Mouse (Mus musculus): Measurements from ENCODE around the gene Cryba4.

The Cryba4 gene

GRCm38 (mm10) chr5:112266011-112266777, 13.9 kb upstream of the Cryba4 start:
- no peak for DNase-seq (ENCODE audit: low read depth, low spot score)

GRCm38 (mm10) chr5:112265515-112265914, 13.2 kb upstream of the Cryba4 start:
- peak; percentile 46 for DNase-seq (ENCODE audit: low read depth, low spot score)

GRCm38 (mm10) chr5:112265110-112265509, 12.8 kb upstream of the Cryba4 start:
- no peak for DNase-seq (ENCODE audit: low read depth, low spot score)

DNA sequence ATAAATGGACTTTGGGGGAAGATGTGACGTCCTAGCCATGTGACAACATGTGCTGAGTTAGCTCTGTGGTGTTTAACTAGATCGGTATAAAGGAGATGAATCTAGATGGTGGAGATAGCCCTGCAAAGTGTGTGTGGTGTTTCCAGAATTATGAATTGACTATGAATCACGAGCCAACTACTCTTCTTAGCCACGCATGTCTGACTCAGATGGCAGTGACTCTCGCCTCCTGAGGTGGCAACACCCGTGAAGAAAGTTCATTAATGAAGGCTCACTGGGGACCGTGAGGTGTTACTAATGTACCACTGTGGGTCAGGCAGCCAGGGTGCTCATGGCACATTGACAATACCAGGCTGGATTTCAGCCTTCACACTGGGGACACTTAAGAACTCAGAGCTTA, 11.8 kb upstream of the Cryba4 start:
- no peak for DNase-seq (ENCODE audit: low read depth, low spot score)

DNA sequence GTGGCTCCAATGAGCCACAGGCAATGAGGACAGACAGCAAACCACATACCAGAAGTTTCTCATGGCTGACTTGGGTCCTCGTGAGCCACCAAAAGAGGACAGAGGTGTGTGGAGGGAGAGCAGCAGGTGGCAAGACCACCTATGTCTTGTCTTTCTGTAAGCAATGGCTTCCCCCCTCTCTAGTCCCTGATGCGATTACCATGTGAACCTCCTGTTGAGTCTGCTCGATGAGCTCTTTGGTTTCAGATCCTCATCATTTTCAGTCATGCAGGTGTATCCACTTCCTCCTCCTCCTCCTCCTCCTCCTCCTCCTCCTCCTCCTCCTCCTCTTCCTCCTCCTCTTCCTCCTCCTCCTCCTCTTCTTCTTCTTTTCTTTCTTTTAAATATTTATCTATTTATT, 8.5 kb upstream of the Cryba4 start:
- no peak for DNase-seq (ENCODE audit: low read depth, low spot score)

DNA sequence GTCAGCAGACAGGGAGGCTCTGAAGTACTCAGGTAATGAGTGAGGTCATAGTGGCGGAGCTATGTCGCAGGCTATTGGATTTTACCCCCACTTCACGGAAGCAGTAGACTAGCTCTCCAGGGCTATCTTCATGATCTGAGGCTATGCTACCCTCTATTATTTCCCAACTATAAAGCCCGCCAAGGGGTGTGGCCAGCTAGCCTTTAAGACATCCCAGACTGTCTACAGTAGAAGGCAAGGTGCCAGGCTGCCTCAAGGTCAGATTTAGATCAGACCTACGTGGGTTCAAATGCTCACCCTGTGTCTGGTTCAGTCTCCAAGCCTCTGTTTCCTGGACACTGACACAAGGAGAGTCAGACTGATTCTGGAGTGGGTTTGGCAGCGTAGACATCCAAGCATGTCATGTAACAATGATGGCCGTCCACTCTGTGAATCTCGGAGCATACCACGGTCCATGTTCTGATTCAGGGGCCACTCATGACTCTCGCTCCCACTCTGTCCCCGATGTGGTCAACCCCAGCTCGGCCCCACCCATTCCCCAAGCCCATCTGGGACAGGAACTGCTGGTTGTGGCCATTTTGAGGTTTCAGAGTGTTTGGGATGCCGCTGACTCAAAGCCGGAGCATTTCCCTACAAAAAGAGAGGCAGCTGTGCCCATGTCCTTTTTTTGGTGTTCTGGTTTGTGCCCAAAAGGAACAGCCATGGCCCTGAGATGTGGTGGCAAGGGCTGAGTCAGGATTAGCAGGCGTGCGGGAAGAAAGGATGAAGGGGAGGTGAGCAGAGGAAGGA, 7.7 kb upstream of the Cryba4 start:
- no peak for DNase-seq (ENCODE audit: low read depth, low spot score)

- no peak for DNase-seq (ENCODE audit: low read depth, low spot score)
Measured at GRCm38 (mm10) chr5:112257896-112258295, 5.6 kb upstream of the Cryba4 start.

DNA sequence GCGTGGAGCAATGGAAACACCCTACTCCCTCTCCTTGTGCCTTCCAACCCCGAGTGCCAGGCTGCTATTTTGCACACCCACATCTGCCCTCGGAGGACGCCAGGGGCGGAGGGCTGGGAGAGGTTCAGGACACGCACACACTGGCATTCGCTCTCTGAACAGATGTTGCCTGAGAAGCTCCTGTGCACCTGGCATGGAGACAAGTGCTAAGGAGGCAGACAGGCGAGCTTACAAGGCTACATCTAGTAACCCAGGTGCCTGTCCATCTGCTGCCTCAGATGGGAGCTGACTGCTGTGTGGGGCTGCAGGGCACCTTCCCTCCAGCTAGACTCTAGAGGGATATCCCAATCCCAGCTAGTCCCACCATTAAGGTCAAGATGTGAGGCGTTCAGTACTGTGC, 4.1 kb upstream of the Cryba4 start:
- no peak for DNase-seq (ENCODE audit: low read depth, low spot score)

- DNase-seq (ENCODE audit: low read depth, low spot score) = no peak
Measured at GRCm38 (mm10) chr5:112255426-112255825, 3.1 kb upstream of the Cryba4 start, which contains the start of gene Crybb1. Crybb1 (plus strand) TSS chr5:112255815.

- DNase-seq (ENCODE audit: low read depth, low spot score) = no peak
Measured at GRCm38 (mm10) chr5:112254282-112254806, 2.0 kb upstream of the Cryba4 start.

DNA sequence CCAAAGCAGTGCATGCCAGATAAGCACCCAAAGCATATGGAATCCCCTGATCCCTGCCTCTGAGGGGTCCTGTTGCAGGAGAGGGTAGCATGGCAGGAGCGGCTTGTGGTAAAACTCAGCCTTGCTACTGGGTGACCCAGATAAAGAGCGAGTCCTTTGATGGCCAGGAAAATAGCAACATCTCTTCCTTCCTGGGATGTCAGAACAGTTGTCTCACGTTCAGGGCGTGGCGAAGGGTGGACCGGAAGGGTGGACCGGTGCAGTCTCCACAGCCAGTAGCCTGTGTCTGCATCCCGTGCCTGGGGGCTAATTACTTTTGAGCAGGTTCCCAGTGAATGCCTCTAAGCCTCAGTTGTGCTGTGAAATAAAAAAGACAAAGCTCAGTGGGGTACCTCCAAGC, 851 bp upstream of the Cryba4 start:
- no peak for DNase-seq (ENCODE audit: low read depth, low spot score)

- no peak for DNase-seq (ENCODE audit: low read depth, low spot score)
Measured at GRCm38 (mm10) chr5:112249106-112249505, 3.2 kb downstream of the Cryba4 start.

DNA sequence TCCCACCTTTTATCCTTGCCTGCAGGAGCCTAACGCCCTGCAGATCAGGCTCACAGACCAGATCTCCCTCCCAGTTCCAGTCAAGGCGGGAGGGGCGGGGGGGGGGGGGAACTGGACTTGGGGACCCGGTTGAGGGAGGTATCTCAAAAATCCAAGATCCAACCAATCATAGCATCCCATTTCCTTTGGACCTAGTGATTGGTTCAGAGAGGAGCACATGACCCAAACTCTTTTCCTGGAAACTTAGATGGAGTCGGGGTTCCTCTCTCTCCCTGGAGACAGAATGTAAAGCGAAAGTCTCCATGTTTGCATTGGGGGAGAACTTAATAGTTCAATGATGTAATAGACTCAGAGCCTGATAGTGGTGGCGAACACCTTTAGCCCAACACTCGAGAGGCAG, 4.9 kb downstream of the Cryba4 start:
- no peak for DNase-seq (ENCODE audit: low read depth, low spot score)

DNA sequence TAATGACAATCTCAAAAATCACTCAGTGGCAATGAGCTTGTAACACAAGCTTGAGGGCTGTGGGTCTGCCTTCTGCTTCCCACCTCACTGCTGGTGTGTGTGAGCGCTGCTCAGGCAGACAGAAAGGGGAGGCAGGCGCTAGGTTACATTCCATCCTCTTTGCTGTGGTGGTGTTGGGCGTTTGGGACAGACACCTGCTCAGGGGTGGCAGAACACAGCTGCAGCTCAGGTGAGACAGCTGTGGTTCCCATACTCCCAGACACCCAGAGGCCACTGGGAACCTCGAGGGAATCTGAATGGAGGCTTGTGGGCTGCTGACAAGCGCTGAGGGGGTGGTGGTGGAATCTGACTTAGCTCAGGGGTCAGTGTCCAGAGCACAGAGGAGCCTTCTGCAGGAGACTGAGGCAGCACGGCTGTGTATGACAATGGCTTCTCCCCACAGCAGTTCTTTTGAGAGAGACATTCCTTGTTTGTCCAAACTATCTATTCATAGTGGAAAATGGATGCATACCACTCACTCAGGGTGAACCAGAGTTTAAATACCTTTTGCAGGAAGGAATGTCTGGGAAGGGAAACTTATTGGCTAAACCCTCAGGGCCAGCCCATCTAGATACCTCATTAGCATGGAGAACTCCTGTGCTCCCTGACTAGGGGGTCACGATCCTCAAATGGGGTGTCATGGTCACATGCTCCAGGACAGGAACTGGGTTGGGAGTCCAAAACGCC, 7.3 kb downstream of the Cryba4 start:
- no peak for DNase-seq (ENCODE audit: low read depth, low spot score)

DNA sequence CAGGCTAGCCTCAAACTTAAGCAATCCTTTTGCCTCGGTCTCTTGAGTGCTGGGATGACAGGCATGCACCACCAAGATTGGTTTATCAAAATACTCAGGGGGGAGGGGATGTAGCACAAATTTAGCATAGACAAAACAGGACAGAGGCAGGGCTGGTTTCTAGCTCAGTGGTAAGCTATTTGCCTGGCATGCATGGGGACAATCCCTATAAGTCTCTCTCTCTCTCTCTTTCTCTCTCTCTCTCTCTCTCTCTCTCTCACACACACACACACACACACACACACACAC, 8.1 kb downstream of the Cryba4 start:
- DNase-seq (ENCODE audit: low read depth, low spot score) = no peak

DNA sequence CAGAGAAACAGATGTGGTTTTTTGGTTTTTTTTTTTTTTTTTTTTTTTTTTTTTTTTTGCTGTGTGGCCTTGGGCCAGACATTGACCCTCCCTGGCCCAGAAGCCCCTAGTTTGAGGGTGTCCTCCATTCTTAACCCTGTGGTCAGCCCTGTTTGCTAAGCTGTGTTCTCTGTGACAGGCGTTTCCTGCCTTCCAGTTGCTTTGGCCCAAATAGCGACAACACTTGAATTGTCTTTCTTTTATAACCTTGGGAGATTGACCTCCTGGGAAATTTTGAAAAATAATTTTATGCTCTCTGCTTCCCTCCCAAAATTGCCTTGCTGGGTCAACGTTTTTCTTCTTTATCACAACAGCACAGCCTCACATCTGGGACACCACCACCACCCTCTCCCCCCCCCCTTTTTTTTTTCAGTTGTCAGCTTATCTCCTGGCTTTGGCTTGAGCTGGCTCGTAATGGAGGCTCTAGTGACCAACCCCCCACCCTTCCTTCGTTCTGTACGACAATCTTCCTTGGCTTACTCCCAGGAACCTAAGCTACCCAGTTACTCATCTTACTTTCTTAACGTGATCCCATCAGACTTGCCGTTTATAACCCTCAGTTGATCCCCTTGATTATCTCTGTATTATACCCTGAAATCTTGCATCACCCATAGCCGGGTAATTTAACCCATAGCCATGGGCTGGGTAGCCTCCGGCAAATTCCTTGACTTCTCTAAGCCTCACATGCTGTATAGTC, 8.6 kb downstream of the Cryba4 start:
- DNase-seq (ENCODE audit: low read depth, low spot score) = no peak

DNA sequence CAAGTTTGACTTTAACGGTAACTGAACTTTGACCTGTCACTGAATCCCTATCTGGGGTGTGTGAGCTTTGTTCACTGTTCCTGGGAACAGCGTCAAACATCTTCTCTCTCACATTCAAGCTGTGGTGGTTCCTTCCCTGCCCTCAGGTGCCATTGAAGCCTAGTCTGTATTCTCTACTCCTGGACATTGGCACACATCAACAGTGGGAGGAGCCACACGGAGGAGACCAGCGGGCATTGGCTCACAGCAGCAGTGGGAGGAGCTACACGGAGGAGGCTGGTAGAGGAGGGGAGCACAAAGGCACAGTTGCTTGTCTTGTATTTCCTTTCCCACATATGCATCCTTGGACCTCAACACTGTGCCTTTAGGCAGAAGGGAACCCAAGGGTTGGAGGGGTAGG, 9.3 kb downstream of the Cryba4 start:
- DNase-seq (ENCODE audit: low read depth, low spot score) = no peak

DNA sequence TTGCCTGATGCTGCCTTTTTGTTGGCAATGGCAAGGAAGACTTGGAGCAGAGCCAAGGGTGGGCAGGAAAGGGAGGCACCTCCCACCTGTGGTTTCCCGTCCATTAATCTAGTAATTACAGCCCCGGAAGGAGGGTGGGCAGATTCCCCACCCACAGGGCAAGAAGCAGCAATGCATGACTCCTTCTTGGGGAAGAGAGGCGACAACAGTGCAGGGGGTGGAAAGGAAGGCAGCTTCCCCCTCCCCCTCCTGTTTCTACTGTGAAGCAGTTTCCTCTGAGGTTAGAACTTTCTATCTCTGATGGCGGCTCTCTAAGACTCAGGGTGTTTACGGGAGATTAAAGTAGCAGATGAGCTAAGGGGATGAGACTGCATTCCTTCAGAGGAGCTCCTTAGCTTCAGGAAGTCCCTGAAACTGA, 9.9 kb downstream of the Cryba4 start:
- DNase-seq (ENCODE audit: low read depth, low spot score) = no peak

DNA sequence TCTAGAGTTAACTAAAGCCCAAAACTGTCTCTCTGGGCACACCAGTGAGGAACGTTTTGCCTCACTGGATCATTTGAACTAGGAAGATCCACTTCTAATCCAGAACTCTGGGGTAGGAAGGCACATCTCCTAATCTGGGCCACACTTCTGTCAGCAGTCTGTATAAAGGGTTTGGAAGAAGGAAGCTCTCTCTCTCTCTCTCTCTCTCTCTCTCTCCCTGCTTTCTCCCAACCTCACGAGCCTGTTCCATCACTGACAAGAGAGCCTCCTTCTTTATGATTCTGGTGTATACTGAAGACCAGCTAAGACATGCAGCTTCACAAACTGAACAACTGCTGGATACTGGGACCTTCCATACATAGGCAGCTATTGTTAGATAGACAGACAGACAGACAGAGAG, 10.5 kb downstream of the Cryba4 start:
- no peak for DNase-seq (ENCODE audit: low read depth, low spot score)

- DNase-seq (ENCODE audit: low read depth, low spot score) = peak; percentile 89
Measured at GRCm38 (mm10) chr5:112240761-112241160, 11.6 kb downstream of the Cryba4 start.

- peak; percentile 75 for DNase-seq (ENCODE audit: low read depth, low spot score)
Measured at GRCm38 (mm10) chr5:112238781-112239482, 13.4 kb downstream of the Cryba4 start.

All from mesoderm, embryonic 11.5 days (tissue).